Mouse (Mus musculus): ENCODE measurements around the gene Gm438. TPM values are rescaled to one million over a fixed set of nuclear protein-coding genes. Genes with fewer than 3 reads are reported as not detected.
"Not testable (repeated sequence)": the region's sequence is repeated elsewhere in the genome, so short reads cannot be mapped to it uniquely, and the experiment has no call there.

Gene Gm438
- total RNA-seq (2021), result not detected in 2 replicates
- long read RNA-seq, experiment 1, result 0 reads
- long read RNA-seq, experiment 2, result 0 reads

GRCm38 (mm10) chr4:144786483-144786882, at the start of gene Gm438:
Gm438 (minus strand) TSS chr4:144786583.
- DNase-seq, result no peak

GRCm38 (mm10) chr4:144824706-144825105, 38.3 kb upstream of the Gm438 start:
- DNase-seq, result no peak

GRCm38 (mm10) chr4:144823996-144824395, 37.6 kb upstream of the Gm438 start:
- no peak for DNase-seq

- not testable (repeated sequence) for DNase-seq
These were observed 20.8 kb upstream of the Gm438 start for GRCm38 (mm10) chr4:144807135-144807534.

GRCm38 (mm10) chr4:144803633-144804032, 17.2 kb upstream of the Gm438 start:
- no peak for DNase-seq

- DNase-seq, result no peak
These were observed 3.8 kb upstream of the Gm438 start for GRCm38 (mm10) chr4:144790141-144790540.

GRCm38 (mm10) chr4:144782476-144783197, 3.7 kb downstream of the Gm438 start:
- no peak for DNase-seq

GRCm38 (mm10) chr4:144765722-144766121, 20.7 kb downstream of the Gm438 start:
- DNase-seq, result peak; percentile 48

GRCm38 (mm10) chr4:144749139-144749538, 37.2 kb downstream of the Gm438 start:
- peak; percentile 4 for DNase-seq

Other genes with a start within 250 kb of the Gm438 start
- not detected in 2 replicates for gene Gm13124, start 221.4 kb downstream of the Gm438 start, total RNA-seq (2021)
- not detected in 2 replicates for gene Aadacl4, start 172.9 kb downstream of the Gm438 start, total RNA-seq (2021)
- not detected in 2 replicates for gene Gm436, start 100.2 kb downstream of the Gm438 start, total RNA-seq (2021)
- not detected in 2 replicates for gene Gm13178, start 65.2 kb downstream of the Gm438 start, total RNA-seq (2021)
- 78.1 and 95.5 TPM in 2 replicates for gene Dhrs3, start 106.2 kb upstream of the Gm438 start, total RNA-seq (2021)